Mouse (Mus musculus) heart, embryonic 10.5 days (tissue): ENCODE data around the gene Ctbs. TPM values are rescaled to one million over a fixed set of nuclear protein-coding genes. Genes with fewer than 3 reads are reported as not detected.
A peak's percentile ranks its signal among the peaks of the same experiment; 100 is the strongest.

Experiments
- DNase-seq: peaks from one replicate; pipeline ENCODE4 v3.0.0-alpha.2; 2017; ENCODE audit warnings: low spot score
- H3K27ac ChIP-seq: fragments of 300-500 bp; sonication (generic); 2 replicates; pipeline ENCODE4 v1.5.1; 2016; ENCODE audit warnings: mild to moderate bottlenecking
- H3K27me3 ChIP-seq: fragments of 300-500 bp; sonication (generic); 2 replicates; pipeline ENCODE4 v1.6.1; 2016; ENCODE audit warnings: mild to moderate bottlenecking; ENCODE audit not compliant: poor library complexity, insufficient read depth, severe bottlenecking
- H3K36me3 ChIP-seq: fragments of 300-500 bp; sonication (generic); 2 replicates; pipeline ENCODE4 v1.6.1; 2016; ENCODE audit warnings: mild to moderate bottlenecking, moderate library complexity
- H3K4me1 ChIP-seq: fragments of 300-500 bp; sonication (generic); 2 replicates; pipeline ENCODE4 v1.6.1; 2016; ENCODE audit warnings: mild to moderate bottlenecking
- H3K4me3 ChIP-seq: fragments of 300-500 bp; sonication (generic); 2 replicates; pipeline ENCODE4 v1.5.1; 2016; ENCODE audit warnings: mild to moderate bottlenecking, moderate library complexity
- H3K9me3 ChIP-seq: fragments of 300-500 bp; sonication (generic); 2 replicates; pipeline ENCODE4 v1.6.1; 2016; ENCODE audit warnings: mild to moderate bottlenecking, moderate library complexity
- WGBS: fragments of 180-500 bp; shearing (Covaris S2); methylation state at CpG from one replicate; pipeline ENCODE4 v1.1.7; 2016; 5-methylcytosine and 5-hydroxymethylcytosine counted together
- polyA plus RNA-seq: library from polyadenylated mRNA; unstranded; fragments of >200 nt; fragmentation: Nextera tagmentation; extraction: Ambion mirVana; gene quantifications from 2 replicates; pipeline ENCODE4 v1.2.1, GENCODE M21; 2016

Ctbs gene
- polyA plus RNA-seq, 1 experiment from 2014 or later, result 9.9 TPM

DNA sequence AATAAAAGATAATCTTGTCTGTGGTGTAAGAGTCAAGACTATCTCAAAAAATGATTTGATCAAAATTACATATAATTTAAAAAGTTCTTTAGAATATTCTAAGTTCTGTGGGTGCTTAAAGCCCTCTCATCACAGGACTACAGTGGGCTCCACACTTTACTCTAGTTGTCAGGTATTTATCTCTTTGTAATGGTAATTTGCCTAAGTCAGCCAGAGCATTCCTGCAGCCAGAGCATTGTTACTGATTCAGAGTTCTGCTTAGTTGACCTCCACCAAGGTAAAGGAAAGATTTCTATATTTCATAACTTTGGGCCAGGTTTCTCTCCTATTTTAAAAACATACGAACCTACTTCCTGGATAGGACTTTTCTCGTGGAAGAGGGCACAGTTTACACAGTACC, 19.6 kb downstream of the Ctbs start:
- WGBS, result 75% methylated on average over 2 of the region's 2 CpGs

GRCm38 (mm10) chr3:146472657-146473056, 23.1 kb downstream of the Ctbs start:
- DNase-seq, result no peak
- H3K36me3 ChIP-seq, result no peaks in the 10 kb centered on the region
- 67% methylated on average over 4 of the region's 4 CpGs for WGBS
- H3K27me3 ChIP-seq, result no peaks in the 10 kb centered on the region
- no peaks in the 10 kb centered on the region for H3K9me3 ChIP-seq
- H3K27ac ChIP-seq, result no peak overlapping the region
- H3K4me1 ChIP-seq, result 0 out of 2 replicates have a peak, but pooled peaks cover 3% of the 10 kb centered on the region
- H3K4me3 ChIP-seq, result no peak overlapping the region

More for the DNA sequence above, 19.6 kb downstream of the Ctbs start:
- no peak for DNase-seq
- Histone ChIP-seq H3K9me3 (no peaks in the 10 kb centered on the region), H3K27me3 (no peaks in the 10 kb centered on the region), H3K27ac (no peak overlapping the region), H3K4me3 (no peak overlapping the region), H3K36me3 (peaks cover 5% of the 10 kb centered on the region; the same call in 1 of the 2 replicates), H3K4me1 (0 out of 2 replicates have a peak, but pooled peaks cover 3% of the 10 kb centered on the region)

- Histone ChIP-seq H3K9me3 (no peaks in the 10 kb centered on the region), H3K27ac (no peak overlapping the region), H3K36me3 (no peaks in the 10 kb centered on the region), H3K4me3 (no peak overlapping the region), H3K27me3 (no peaks in the 10 kb centered on the region), H3K4me1 (0 out of 2 replicates have a peak, but pooled peaks cover 3% of the 10 kb centered on the region)
- DNase-seq, result no peak
These were observed 24.1 kb downstream of the Ctbs start for GRCm38 (mm10) chr3:146473741-146474140.

- Histone ChIP-seq H3K4me1 (0 out of 2 replicates have a peak, but pooled peaks cover 3% of the 10 kb centered on the region), H3K36me3 (no peaks in the 10 kb centered on the region), H3K4me3 (no peak overlapping the region), H3K27me3 (no peaks in the 10 kb centered on the region), H3K9me3 (no peaks in the 10 kb centered on the region), H3K27ac (no peak overlapping the region)
- DNase-seq, result no peak
- 88% methylated on average over 3 of the region's 3 CpGs for WGBS
These were observed 24.8 kb downstream of the Ctbs start for GRCm38 (mm10) chr3:146474428-146474827.

DNA sequence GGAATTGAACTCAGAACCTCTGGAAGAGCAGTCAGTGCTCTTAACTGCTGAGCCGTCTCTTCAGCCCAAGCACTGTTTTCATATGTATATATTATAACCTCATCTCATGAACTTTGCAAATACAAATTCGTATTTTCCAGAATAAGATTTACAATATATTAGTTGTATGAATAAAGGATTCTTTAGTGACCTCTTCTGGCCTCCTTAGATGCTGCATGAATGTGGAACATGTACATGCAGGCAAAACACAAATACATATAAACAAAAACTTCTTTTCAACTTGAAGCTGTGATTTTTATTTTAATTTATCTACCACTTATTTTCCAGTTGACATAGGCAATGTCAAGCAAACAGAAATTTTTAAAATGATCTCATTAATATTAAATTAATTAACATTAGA, 32.4 kb downstream of the Ctbs start:
- no peak overlapping the region for H3K4me3 ChIP-seq
- no peak for DNase-seq
- H3K36me3 ChIP-seq, result peaks cover 5% of the 10 kb centered on the region; the same call in 1 of the 2 replicates
- H3K9me3 ChIP-seq, result no peaks in the 10 kb centered on the region
- no peaks in the 10 kb centered on the region for H3K4me1 ChIP-seq
- H3K27me3 ChIP-seq, result no peaks in the 10 kb centered on the region
- 67% methylated on average over 2 of the region's 2 CpGs for WGBS
- no peak overlapping the region for H3K27ac ChIP-seq

GRCm38 (mm10) chr3:146486464-146486863, 36.9 kb downstream of the Ctbs start:
- no peaks in the 10 kb centered on the region for H3K27me3 ChIP-seq
- H3K4me1 ChIP-seq, result no peaks in the 10 kb centered on the region
- DNase-seq, result no peak
- H3K4me3 ChIP-seq, result no peak overlapping the region
- peaks cover 5% of the 10 kb centered on the region; the same call in 1 of the 2 replicates for H3K36me3 ChIP-seq
- 79% methylated on average over 4 of the region's 4 CpGs for WGBS
- H3K27ac ChIP-seq, result no peak overlapping the region
- no peaks in the 10 kb centered on the region for H3K9me3 ChIP-seq

GRCm38 (mm10) chr3:146494941-146495340, 45.3 kb downstream of the Ctbs start:
- 85% methylated on average over 8 of the region's 8 CpGs for WGBS
- H3K27me3 ChIP-seq, result no peaks in the 10 kb centered on the region
- no peaks in the 10 kb centered on the region for H3K9me3 ChIP-seq
- H3K4me3 ChIP-seq, result no peak overlapping the region
- no peak overlapping the region for H3K27ac ChIP-seq
- H3K4me1 ChIP-seq, result no peaks in the 10 kb centered on the region
- H3K36me3 ChIP-seq, result no peaks in the 10 kb centered on the region
- no peak for DNase-seq

- H3K27ac ChIP-seq, result peak overlapping the region; percentile 99
- no peaks in the 10 kb centered on the region for H3K9me3 ChIP-seq
- H3K27me3 ChIP-seq, result no peaks in the 10 kb centered on the region
- H3K4me1 ChIP-seq, result peaks cover 26% of the 10 kb centered on the region
- WGBS, result 3% methylated on average over 13 of the region's 13 CpGs
- peaks cover 12% of the 10 kb centered on the region for H3K36me3 ChIP-seq
- H3K4me3 ChIP-seq, result peak overlapping the region; percentile 78
- no peak for DNase-seq
These were observed 49.4 kb downstream of the Ctbs start for GRCm38 (mm10) chr3:146498989-146499388.

GRCm38 (mm10) chr3:146499431-146500002, 49.9 kb downstream of the Ctbs start, which contains the start of the genes Spata1 and Gng5:
TSS of gene Spata1 (minus strand) at chr3:146499753.
TSS of gene Gng5 (plus strand) at chr3:146499807.
- Histone ChIP-seq H3K4me1 (peaks cover 26% of the 10 kb centered on the region), H3K4me3 (peak within 1 kb of the TSS; percentile 78), H3K9me3 (no peaks in the 10 kb centered on the region), H3K36me3 (peaks cover 13% of the 10 kb centered on the region), H3K27ac (peak within 1 kb of the TSS; percentile 99), H3K27me3 (no peaks in the 10 kb centered on the region)
- under 1% methylated on average over 60 of the region's 88 CpGs for WGBS
- DNase-seq, result peak; percentile 93

DNA sequence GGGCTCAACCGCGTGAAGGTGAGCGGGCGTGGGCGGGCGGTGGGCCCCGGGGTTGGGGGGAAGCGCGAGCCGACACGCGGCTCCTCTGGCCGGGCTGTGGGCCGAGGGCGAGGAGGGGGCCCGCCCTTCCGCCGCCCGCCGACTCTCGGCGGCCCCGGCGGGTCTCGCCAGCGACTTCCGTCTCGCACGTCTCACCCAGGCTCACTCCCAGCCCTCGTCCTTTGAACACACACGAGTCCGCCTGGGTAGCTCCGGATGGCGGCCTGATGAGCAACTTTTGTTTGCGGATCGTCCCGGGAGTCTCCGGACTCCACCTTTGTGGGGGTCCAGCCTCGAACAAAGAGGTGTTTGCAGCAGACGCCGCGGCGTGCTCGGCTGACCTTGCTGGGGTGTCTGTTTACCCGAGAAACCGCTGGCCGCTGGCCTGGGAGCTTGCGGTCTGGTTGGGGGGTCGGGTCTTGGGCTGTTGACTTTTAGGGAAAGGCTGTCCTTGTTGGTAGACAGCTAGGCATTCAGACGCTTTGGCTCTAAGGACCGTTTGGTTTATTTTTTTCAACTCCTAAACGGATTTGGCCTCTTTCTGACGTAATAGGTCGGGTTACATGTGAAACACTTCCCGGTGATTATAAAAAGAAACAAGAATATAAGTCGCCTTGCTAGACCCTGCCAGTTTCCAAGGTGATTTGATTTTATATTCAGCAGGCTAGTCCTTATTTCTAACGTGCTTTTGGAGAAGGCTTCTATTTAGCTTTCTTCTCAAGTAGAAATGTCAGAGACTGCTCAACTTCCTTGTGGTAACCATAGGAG, 50.6 kb downstream of the Ctbs start:
- no peaks in the 10 kb centered on the region for H3K9me3 ChIP-seq
- H3K4me1 ChIP-seq, result peaks cover 26% of the 10 kb centered on the region
- WGBS, result under 1% methylated on average over 51 of the region's 57 CpGs
- peak overlapping the region; percentile 78 for H3K4me3 ChIP-seq
- H3K36me3 ChIP-seq, result peaks cover 17% of the 10 kb centered on the region
- DNase-seq, result peak; percentile 89
- H3K27me3 ChIP-seq, result no peaks in the 10 kb centered on the region
- peak overlapping the region; percentile 99 for H3K27ac ChIP-seq

- Histone ChIP-seq H3K4me1 (peaks cover 26% of the 10 kb centered on the region), H3K4me3 (peak overlapping the region; percentile 78), H3K27ac (peak overlapping the region; percentile 99), H3K36me3 (peaks cover 22% of the 10 kb centered on the region), H3K9me3 (no peaks in the 10 kb centered on the region), H3K27me3 (no peaks in the 10 kb centered on the region)
- no peak for DNase-seq
- WGBS, result 8% methylated on average over 5 of the region's 5 CpGs
These were observed 51.2 kb downstream of the Ctbs start for GRCm38 (mm10) chr3:146500810-146501201.

- peaks cover 30% of the 10 kb centered on the region for H3K36me3 ChIP-seq
- no peaks in the 10 kb centered on the region for H3K27me3 ChIP-seq
- H3K4me1 ChIP-seq, result peaks cover 26% of the 10 kb centered on the region
- H3K9me3 ChIP-seq, result no peaks in the 10 kb centered on the region
- no peak for DNase-seq
- peak overlapping the region; percentile 78 for H3K4me3 ChIP-seq
- WGBS, result 55% methylated on average over 5 of the region's 5 CpGs
- H3K27ac ChIP-seq, result no peak overlapping the region
These were observed 52.1 kb downstream of the Ctbs start for GRCm38 (mm10) chr3:146501601-146502123.

- WGBS, result 94% methylated on average over 7 of the region's 7 CpGs
- Histone ChIP-seq H3K4me1 (peaks cover 19% of the 10 kb centered on the region), H3K27me3 (no peaks in the 10 kb centered on the region), H3K27ac (no peak overlapping the region), H3K9me3 (no peaks in the 10 kb centered on the region), H3K4me3 (no peak overlapping the region), H3K36me3 (peaks cover 76% of the 10 kb centered on the region)
- DNase-seq, result no peak
These were observed 57.1 kb downstream of the Ctbs start for GRCm38 (mm10) chr3:146506711-146507110.
